ENCODE assay signal across 7 mouse cellular contexts in genomic region chr19:47314076-47314941, GRCm38 (mm10).
A peak's percentile ranks its signal among the peaks of the same experiment; 100 is the strongest.
DNase-seq lines count a peak whose midpoint lies in the region; ATAC-seq lines count a peak whose summit lies in the region.

No protein-coding gene starts in this region.

- 4% methylated on average over 49 of the region's 49 CpGs for WGBS in hindbrain, embryonic 16.5 days
- 13% methylated on average over 49 of the region's 49 CpGs for WGBS in liver, embryonic 13.5 days (ENCODE audit: insufficient replicate concordance)
- 2% methylated on average over 47 of the region's 49 CpGs for WGBS in neural tube, embryonic 13.5 days

- H3K4me3 ChIP-seq in hindbrain, embryonic 16.5 days (ENCODE audit: low read length) = peak overlapping the region; percentile 26
- peak overlapping the region; percentile 42 for H3K4me3 ChIP-seq in liver, embryonic 13.5 days (replicated peaks)
- peak overlapping the region; percentile 35 for H3K4me3 ChIP-seq in neural tube, embryonic 13.5 days

- ATAC-seq in hindbrain, embryonic 16.5 days = peak; percentile 24; the same call in 1 of the 2 replicates
- no peak; the same call in 1 of the 2 replicates for ATAC-seq in liver, embryonic 13.5 days (ENCODE audit: low read depth)
- peak; percentile 16; the same call in 1 of the 2 replicates for ATAC-seq in neural tube, embryonic 13.5 days (ENCODE audit: low read depth)

- H3K4me2 ChIP-seq in hindbrain, embryonic 16.5 days (ENCODE audit: low read length) = peak overlapping the region; percentile 53
- H3K4me2 ChIP-seq in liver, embryonic 13.5 days = peak overlapping the region; percentile 58
- H3K4me2 ChIP-seq in neural tube, embryonic 13.5 days = peak overlapping the region; percentile 58

- peak overlapping the region; percentile 50 for H3K9ac ChIP-seq in hindbrain, embryonic 16.5 days (ENCODE audit: low read depth, low read length)
- H3K9ac ChIP-seq in liver, embryonic 13.5 days = peak overlapping the region; percentile 54
- H3K9ac ChIP-seq in neural tube, embryonic 13.5 days = peak overlapping the region; percentile 73

- peaks cover 25% of the 10 kb centered on the region for H3K4me1 ChIP-seq in hindbrain, embryonic 16.5 days (ENCODE audit: control insufficient read depth, insufficient read depth, low read depth, low read length)
- H3K4me1 ChIP-seq in liver, embryonic 13.5 days (replicated peaks) = peaks cover 34% of the 10 kb centered on the region
- peaks cover 71% of the 10 kb centered on the region for H3K4me1 ChIP-seq in neural tube, embryonic 13.5 days (replicated peaks)

- peak overlapping the region; percentile 70 for H3K27ac ChIP-seq in hindbrain, embryonic 16.5 days (ENCODE audit: low read depth, low read length)
- peak overlapping the region; percentile 54 for H3K27ac ChIP-seq in liver, embryonic 13.5 days
- H3K27ac ChIP-seq in neural tube, embryonic 13.5 days (replicated peaks) = peak overlapping the region; percentile 70

- no peaks in the 10 kb centered on the region for H3K9me3 ChIP-seq in hindbrain, embryonic 16.5 days (ENCODE audit: control insufficient read depth, low read length)
- H3K9me3 ChIP-seq in liver, embryonic 13.5 days (replicated peaks) = no peaks in the 10 kb centered on the region
- no peaks in the 10 kb centered on the region for H3K9me3 ChIP-seq in neural tube, embryonic 13.5 days

- DNase-seq in NIH3T3 (ENCODE audit: low read depth) = peak; percentile 99
- DNase-seq in brain, adult 2 months (ENCODE audit: low read depth, low spot score) = peak; percentile 64
- DNase-seq in gastrocnemius, postnatal 14 days = peak; percentile 86
- DNase-seq in liver, embryonic 13.5 days = no peak
- no peak for DNase-seq in layer of hippocampus, adult 11-12 months (ENCODE audit: low spot score)

- H3K27me3 ChIP-seq in hindbrain, embryonic 16.5 days (replicated peaks; ENCODE audit: control insufficient read depth, insufficient read depth, low read length) = 0 out of 2 replicates have a peak, but pooled peaks cover 5% of the 10 kb centered on the region
- H3K27me3 ChIP-seq in liver, embryonic 13.5 days = peaks cover 32% of the 10 kb centered on the region
- H3K27me3 ChIP-seq in neural tube, embryonic 13.5 days = 0 out of 2 replicates have a peak, but pooled peaks cover 11% of the 10 kb centered on the region

- intact Hi-C loops in gastrocnemius, postnatal 14 days (cut with DNase I; ENCODE audit: low total_unique reads) = no loop called here

- H3K36me3 ChIP-seq in hindbrain, embryonic 16.5 days (ENCODE audit: control insufficient read depth, insufficient read depth, low read length) = no peaks in the 10 kb centered on the region
- H3K36me3 ChIP-seq in liver, embryonic 13.5 days = 0 out of 2 replicates have a peak, but pooled peaks cover 3% of the 10 kb centered on the region
- H3K36me3 ChIP-seq in neural tube, embryonic 13.5 days = no peaks in the 10 kb centered on the region

Comparison
In these comparisons a context has a peak if more than half of its experiments do, and no peak if none do; other contexts are left out.
1. DNase-seq: peak in NIH3T3 (single experiment), brain, adult 2 months (single experiment) and gastrocnemius, postnatal 14 days (single experiment); none in liver, embryonic 13.5 days (single experiment) and layer of hippocampus, adult 11-12 months (single experiment).
2. Peak in every context shown above with its lines, with median percentiles within 50 percentile points of each other: H3K27ac ChIP-seq, H3K4me2 ChIP-seq, H3K4me3 ChIP-seq and H3K9ac ChIP-seq.